Mouse (Mus musculus) Muller cell, postnatal 12 days (primary cell): ENCODE results near the gene Myom1.

Experiments used
- DNase-seq: peaks from one replicate; pipeline ENCODE4 v3.0.0-alpha.2; 2015; ENCODE audit errors: inconsistent ontology term

The Myom1 gene

GRCm38 (mm10) chr17:71102571-71103551 is 100.4 kb downstream of the Myom1 start:
- peak; percentile 45 for DNase-seq

GRCm38 (mm10) chr17:71105297-71105696 is 102.9 kb downstream of the Myom1 start:
- DNase-seq = no peak

GRCm38 (mm10) chr17:71106250-71106649 is 103.8 kb downstream of the Myom1 start:
- DNase-seq = no peak

GRCm38 (mm10) chr17:71110753-71111265 is 108.4 kb downstream of the Myom1 start:
- DNase-seq = no peak

GRCm38 (mm10) chr17:71112689-71113088 is 110.3 kb downstream of the Myom1 start:
- no peak for DNase-seq

- no peak for DNase-seq
Observed at GRCm38 (mm10) chr17:71114282-71114681, 111.8 kb downstream of the Myom1 start.

GRCm38 (mm10) chr17:71117956-71118355 is 115.5 kb downstream of the Myom1 start:
- no peak for DNase-seq

- DNase-seq = no peak
Observed at GRCm38 (mm10) chr17:71118607-71119006, 116.2 kb downstream of the Myom1 start.

- no peak for DNase-seq
Observed at GRCm38 (mm10) chr17:71120626-71121025, 118.2 kb downstream of the Myom1 start.

- no peak for DNase-seq
Observed at GRCm38 (mm10) chr17:71124061-71124670, 121.7 kb downstream of the Myom1 start.

GRCm38 (mm10) chr17:71124674-71125073 is 122.2 kb downstream of the Myom1 start:
- no peak for DNase-seq

- no peak for DNase-seq
Observed at GRCm38 (mm10) chr17:71125519-71125918, 123.1 kb downstream of the Myom1 start.

GRCm38 (mm10) chr17:71126001-71126400 is 123.6 kb downstream of the Myom1 start:
- DNase-seq = no peak

- DNase-seq = no peak
Observed at GRCm38 (mm10) chr17:71127464-71128110, 125.2 kb downstream of the Myom1 start.

GRCm38 (mm10) chr17:71129489-71130261 is 127.2 kb downstream of the Myom1 start:
- DNase-seq = no peak

- DNase-seq = no peak
Observed at GRCm38 (mm10) chr17:71132221-71132620, 129.8 kb downstream of the Myom1 start.

GRCm38 (mm10) chr17:71132856-71133439 is 130.5 kb downstream of the Myom1 start:
- no peak for DNase-seq

GRCm38 (mm10) chr17:71134441-71134955 is 132.1 kb downstream of the Myom1 start:
- DNase-seq = no peak

GRCm38 (mm10) chr17:71135108-71135507 is 132.7 kb downstream of the Myom1 start:
- no peak for DNase-seq

- DNase-seq = no peak
Observed at GRCm38 (mm10) chr17:71135866-71136265, 133.4 kb downstream of the Myom1 start.
